Mouse (Mus musculus) ES-Bruce4 (cell line): ENCODE measurements at regions not wholly inside any gene's neighbourhood (a gene's known extent, or its start where the extent isn't known, plus 50 kb on each side); places are given as distances from the start of the nearest gene placed in this dataset.

ENCODE experiments used
- CTCF ChIP-seq: IDR thresholded peaks from one replicate; pipeline ENCODE4 v1.8.1; 2011; ENCODE audit warnings: low read depth, low read length
- EP300 ChIP-seq: IDR thresholded peaks from 2 replicates; pipeline ENCODE4 v1.6.1; 2011; ENCODE audit warnings: low read depth, low read length; ENCODE audit not compliant: insufficient read depth
- POLR2A ChIP-seq: IDR thresholded peaks from one replicate; pipeline ENCODE4 v1.8.1; 2011; ENCODE audit warnings: low read length; ENCODE audit not compliant: insufficient read depth

GRCm38 (mm10) chr15:87102211-87102610 lies 441.9 kb upstream of the Fam19a5 start:
- TF ChIP-seq CTCF (no peak), POLR2A (no peak), EP300 (no peak)
